Mouse (Mus musculus): ENCODE measurements around the gene Cdk5rap3. TPM values are rescaled to one million over a fixed set of nuclear protein-coding genes. Genes with fewer than 3 reads are reported as not detected.

Gene Cdk5rap3
- polyA plus RNA-seq (2016; fragmentation: Nextera tagmentation; extraction: Ambion mirVana) = 90.1 and 99.9 TPM in 2 replicates

- Histone ChIP-seq H3K36me3 (replicated peaks) (peaks cover 24% of the 10 kb centered on the region), H3K4me1 (peaks cover 14% of the 10 kb centered on the region), H3K4me3 (peak within 1 kb of the TSS; percentile 80), H3K27ac (replicated peaks) (peak within 1 kb of the TSS; percentile 85), H3K27me3 (replicated peaks; ENCODE audit: low read depth, poor library complexity, severe bottlenecking) (peaks cover 7% of the 10 kb centered on the region; the same call in 1 of the 2 replicates), H3K9me3 (no peaks in the 10 kb centered on the region)
- peak; percentile 100 for DNase-seq (ENCODE audit: low spot score)
- under 1% methylated on average over 55 of the region's 55 CpGs for WGBS
These were observed at the start of gene Cdk5rap3 for GRCm38 (mm10) chr11:96916044-96916884. TSS of gene Cdk5rap3 (minus strand) at chr11:96916496.

- Histone ChIP-seq H3K36me3 (replicated peaks) (peaks cover 47% of the 10 kb centered on the region), H3K9me3 (no peaks in the 10 kb centered on the region), H3K27ac (replicated peaks) (peak overlapping the region; percentile 14; the same call in 1 of the 2 replicates), H3K27me3 (replicated peaks; ENCODE audit: low read depth, poor library complexity, severe bottlenecking) (no peaks in the 10 kb centered on the region), H3K4me3 (no peak overlapping the region), H3K4me1 (peaks cover 9% of the 10 kb centered on the region; the same call in 1 of the 2 replicates)
- DNase-seq (ENCODE audit: low spot score) = peak; percentile 84
- 19% methylated on average over 8 of the region's 8 CpGs for WGBS
These were observed 47.3 kb upstream of the Cdk5rap3 start for GRCm38 (mm10) chr11:96963580-96963979.

GRCm38 (mm10) chr11:96957061-96957805, 40.9 kb upstream of the Cdk5rap3 start:
- H3K4me3 ChIP-seq = no peak overlapping the region
- H3K9me3 ChIP-seq = no peaks in the 10 kb centered on the region
- no peak overlapping the region for H3K27ac ChIP-seq (replicated peaks)
- DNase-seq (ENCODE audit: low spot score) = no peak
- H3K36me3 ChIP-seq (replicated peaks) = peaks cover 96% of the 10 kb centered on the region
- H3K4me1 ChIP-seq = no peaks in the 10 kb centered on the region; the same call in 1 of the 2 replicates
- WGBS = 92% methylated on average over 10 of the region's 10 CpGs
- no peaks in the 10 kb centered on the region for H3K27me3 ChIP-seq (replicated peaks; ENCODE audit: low read depth, poor library complexity, severe bottlenecking)

- peak; percentile 49 for DNase-seq (ENCODE audit: low spot score)
- peaks cover 96% of the 10 kb centered on the region for H3K36me3 ChIP-seq (replicated peaks)
These were observed 39.9 kb upstream of the Cdk5rap3 start for GRCm38 (mm10) chr11:96956009-96956724.

GRCm38 (mm10) chr11:96955094-96955493, 38.8 kb upstream of the Cdk5rap3 start:
- Histone ChIP-seq H3K27me3 (replicated peaks; ENCODE audit: low read depth, poor library complexity, severe bottlenecking) (no peaks in the 10 kb centered on the region), H3K36me3 (replicated peaks) (peaks cover 96% of the 10 kb centered on the region), H3K4me1 (no peaks in the 10 kb centered on the region; the same call in 1 of the 2 replicates), H3K9me3 (no peaks in the 10 kb centered on the region), H3K4me3 (no peak overlapping the region), H3K27ac (replicated peaks) (no peak overlapping the region)
- no peak for DNase-seq (ENCODE audit: low spot score)
- 93% methylated on average over 4 of the region's 4 CpGs for WGBS

More at GRCm38 (mm10) chr11:96956009-96956724, 39.9 kb upstream of the Cdk5rap3 start:
- Histone ChIP-seq H3K4me3 (no peak overlapping the region), H3K9me3 (no peaks in the 10 kb centered on the region), H3K27ac (replicated peaks) (0 out of 2 replicates have a peak overlapping the region, but pooled peaks have one; percentile 24), H3K27me3 (replicated peaks; ENCODE audit: low read depth, poor library complexity, severe bottlenecking) (no peaks in the 10 kb centered on the region), H3K4me1 (no peaks in the 10 kb centered on the region; the same call in 1 of the 2 replicates)
- 56% methylated on average over 20 of the region's 20 CpGs for WGBS

- no peaks in the 10 kb centered on the region for H3K27me3 ChIP-seq (replicated peaks; ENCODE audit: low read depth, poor library complexity, severe bottlenecking)
- no peak overlapping the region for H3K27ac ChIP-seq (replicated peaks)
- no peaks in the 10 kb centered on the region; the same call in 1 of the 2 replicates for H3K4me1 ChIP-seq
- DNase-seq (ENCODE audit: low spot score) = no peak
- no peak overlapping the region for H3K4me3 ChIP-seq
- peaks cover 91% of the 10 kb centered on the region for H3K36me3 ChIP-seq (replicated peaks)
- no peaks in the 10 kb centered on the region for H3K9me3 ChIP-seq
- WGBS = 81% methylated on average over 6 of the region's 6 CpGs
These were observed 36.6 kb upstream of the Cdk5rap3 start for GRCm38 (mm10) chr11:96952896-96953295.

GRCm38 (mm10) chr11:96952426-96952825, 36.1 kb upstream of the Cdk5rap3 start:
- H3K4me3 ChIP-seq = no peak overlapping the region
- no peaks in the 10 kb centered on the region; the same call in 1 of the 2 replicates for H3K4me1 ChIP-seq
- peaks cover 88% of the 10 kb centered on the region for H3K36me3 ChIP-seq (replicated peaks)
- no peak for DNase-seq (ENCODE audit: low spot score)
- H3K27ac ChIP-seq (replicated peaks) = no peak overlapping the region
- 86% methylated on average over 10 of the region's 10 CpGs for WGBS
- H3K27me3 ChIP-seq (replicated peaks; ENCODE audit: low read depth, poor library complexity, severe bottlenecking) = no peaks in the 10 kb centered on the region
- H3K9me3 ChIP-seq = no peaks in the 10 kb centered on the region

- Histone ChIP-seq H3K27me3 (replicated peaks; ENCODE audit: low read depth, poor library complexity, severe bottlenecking) (no peaks in the 10 kb centered on the region), H3K9me3 (no peaks in the 10 kb centered on the region), H3K27ac (replicated peaks) (no peak overlapping the region), H3K4me1 (peaks cover 8% of the 10 kb centered on the region), H3K36me3 (replicated peaks) (peaks cover 72% of the 10 kb centered on the region), H3K4me3 (no peak overlapping the region)
- DNase-seq (ENCODE audit: low spot score) = no peak
- 98% methylated on average over 3 of the region's 3 CpGs for WGBS
These were observed 34.5 kb upstream of the Cdk5rap3 start for GRCm38 (mm10) chr11:96950767-96951166.

- peaks cover 30% of the 10 kb centered on the region for H3K4me1 ChIP-seq
- no peak overlapping the region for H3K27ac ChIP-seq (replicated peaks)
- 94% methylated on average over 4 of the region's 4 CpGs for WGBS
- peaks cover 45% of the 10 kb centered on the region for H3K36me3 ChIP-seq (replicated peaks)
- no peaks in the 10 kb centered on the region for H3K9me3 ChIP-seq
- no peak for DNase-seq (ENCODE audit: low spot score)
- peaks cover 6% of the 10 kb centered on the region; the same call in 1 of the 2 replicates for H3K27me3 ChIP-seq (replicated peaks; ENCODE audit: low read depth, poor library complexity, severe bottlenecking)
- H3K4me3 ChIP-seq = no peak overlapping the region
These were observed 31.6 kb upstream of the Cdk5rap3 start for GRCm38 (mm10) chr11:96947849-96948248.

- H3K4me3 ChIP-seq = peak overlapping the region; percentile 31; the same call in 1 of the 2 replicates
- peak; percentile 25 for DNase-seq (ENCODE audit: low spot score)
- no peaks in the 10 kb centered on the region for H3K9me3 ChIP-seq
- H3K27me3 ChIP-seq (replicated peaks; ENCODE audit: low read depth, poor library complexity, severe bottlenecking) = peaks cover 6% of the 10 kb centered on the region
- peaks cover 31% of the 10 kb centered on the region for H3K36me3 ChIP-seq (replicated peaks)
- peaks cover 30% of the 10 kb centered on the region for H3K4me1 ChIP-seq
- peak overlapping the region; percentile 51; the same call in 1 of the 2 replicates for H3K27ac ChIP-seq (replicated peaks)
- WGBS = 74% methylated on average over 9 of the region's 9 CpGs
These were observed 30.2 kb upstream of the Cdk5rap3 start for GRCm38 (mm10) chr11:96946498-96946897.

GRCm38 (mm10) chr11:96944844-96945580, 28.7 kb upstream of the Cdk5rap3 start:
- peaks cover 30% of the 10 kb centered on the region for H3K4me1 ChIP-seq
- no peak for DNase-seq (ENCODE audit: low spot score)
- peaks cover 16% of the 10 kb centered on the region for H3K36me3 ChIP-seq (replicated peaks)
- H3K27ac ChIP-seq (replicated peaks) = peak overlapping the region; percentile 80; the same call in 1 of the 2 replicates
- H3K9me3 ChIP-seq = no peaks in the 10 kb centered on the region
- peaks cover 6% of the 10 kb centered on the region for H3K27me3 ChIP-seq (replicated peaks; ENCODE audit: low read depth, poor library complexity, severe bottlenecking)
- 84% methylated on average over 14 of the region's 14 CpGs for WGBS
- H3K4me3 ChIP-seq = peak overlapping the region; percentile 71

All from embryonic facial prominence, embryonic 10.5 days (tissue).